Mouse (Mus musculus) liver, postnatal 0 days (tissue): ENCODE data around the gene Miga1.

Experiments used
- CTCF ChIP-seq: sonication (generic); IDR thresholded peaks from 2 replicates; pipeline ENCODE4 v1.5.1; 2016; ENCODE audit warnings: antibody characterized with exemption, low read depth
- EP300 ChIP-seq: IDR thresholded peaks from 2 replicates; pipeline ENCODE4 v1.6.1; 2016; ENCODE audit warnings: antibody characterized with exemption, low read depth, mild to moderate bottlenecking

GRCm38 (mm10) chr3:152302991-152303390, 37.2 kb downstream of the Miga1 start:
- TF ChIP-seq EP300 (no peak), CTCF (no peak)
